Mouse (Mus musculus) 416B (cell line): Measurements from ENCODE around the gene Osbpl9.

ENCODE experiments used
- DNase-seq: peaks from one replicate; pipeline ENCODE4 v3.0.0; 2011; ENCODE audit warnings: low read depth

The Osbpl9 gene

GRCm38 (mm10) chr4:109103145-109103883, 98.8 kb downstream of the Osbpl9 start:
- no peak for DNase-seq

- peak; percentile 84 for DNase-seq
Observed at GRCm38 (mm10) chr4:109102574-109102973, 99.5 kb downstream of the Osbpl9 start.

- no peak for DNase-seq
Observed at GRCm38 (mm10) chr4:109098861-109099260, 103.2 kb downstream of the Osbpl9 start.

GRCm38 (mm10) chr4:109094269-109094668, 107.8 kb downstream of the Osbpl9 start:
- no peak for DNase-seq

- no peak for DNase-seq
Observed at GRCm38 (mm10) chr4:109092344-109092743, 109.7 kb downstream of the Osbpl9 start.

GRCm38 (mm10) chr4:109091241-109091777, 110.8 kb downstream of the Osbpl9 start:
- peak; percentile 58 for DNase-seq

GRCm38 (mm10) chr4:109089999-109090398, 112.1 kb downstream of the Osbpl9 start:
- DNase-seq: no peak

GRCm38 (mm10) chr4:109089171-109089570, 112.9 kb downstream of the Osbpl9 start:
- DNase-seq: no peak

- no peak for DNase-seq
Observed at GRCm38 (mm10) chr4:109080118-109080517, 122.0 kb downstream of the Osbpl9 start.

GRCm38 (mm10) chr4:109079676-109080075, 122.4 kb downstream of the Osbpl9 start:
- DNase-seq: no peak

GRCm38 (mm10) chr4:109078941-109079340, 123.1 kb downstream of the Osbpl9 start:
- DNase-seq: no peak

GRCm38 (mm10) chr4:109073296-109073695, 128.8 kb downstream of the Osbpl9 start:
- no peak for DNase-seq

GRCm38 (mm10) chr4:109072891-109073290, 129.2 kb downstream of the Osbpl9 start:
- no peak for DNase-seq

- DNase-seq: no peak
Observed at GRCm38 (mm10) chr4:109065714-109066113, 136.4 kb downstream of the Osbpl9 start.

- no peak for DNase-seq
Observed at GRCm38 (mm10) chr4:109064941-109065340, 137.1 kb downstream of the Osbpl9 start.

GRCm38 (mm10) chr4:109059255-109059821, 142.7 kb downstream of the Osbpl9 start:
- peak; percentile 52 for DNase-seq

GRCm38 (mm10) chr4:109057640-109058039, 144.4 kb downstream of the Osbpl9 start:
- no peak for DNase-seq

- no peak for DNase-seq
Observed at GRCm38 (mm10) chr4:109056351-109056750, 145.7 kb downstream of the Osbpl9 start.

- no peak for DNase-seq
Observed at GRCm38 (mm10) chr4:109054003-109054402, 148.1 kb downstream of the Osbpl9 start.

- DNase-seq: no peak
Observed at GRCm38 (mm10) chr4:109052282-109052681, 149.8 kb downstream of the Osbpl9 start.

GRCm38 (mm10) chr4:109048258-109048657, 153.8 kb downstream of the Osbpl9 start:
- DNase-seq: no peak

GRCm38 (mm10) chr4:109043756-109044155, 158.3 kb downstream of the Osbpl9 start:
- no peak for DNase-seq

- no peak for DNase-seq
Observed at GRCm38 (mm10) chr4:109043294-109043693, 158.8 kb downstream of the Osbpl9 start.
